Mouse (Mus musculus) induced T-regulatory cell, adult 2 months (primary cell): ENCODE measurements around the gene Dera.

Source experiments
- DNase-seq: peaks from one replicate; pipeline ENCODE4 v3.0.0-alpha.2; 2012; ENCODE audit warnings: low read depth

Gene Dera

GRCm38 (mm10) chr6:137806806-137807205, 52.5 kb downstream of the Dera start:
- DNase-seq, result no peak

DNA sequence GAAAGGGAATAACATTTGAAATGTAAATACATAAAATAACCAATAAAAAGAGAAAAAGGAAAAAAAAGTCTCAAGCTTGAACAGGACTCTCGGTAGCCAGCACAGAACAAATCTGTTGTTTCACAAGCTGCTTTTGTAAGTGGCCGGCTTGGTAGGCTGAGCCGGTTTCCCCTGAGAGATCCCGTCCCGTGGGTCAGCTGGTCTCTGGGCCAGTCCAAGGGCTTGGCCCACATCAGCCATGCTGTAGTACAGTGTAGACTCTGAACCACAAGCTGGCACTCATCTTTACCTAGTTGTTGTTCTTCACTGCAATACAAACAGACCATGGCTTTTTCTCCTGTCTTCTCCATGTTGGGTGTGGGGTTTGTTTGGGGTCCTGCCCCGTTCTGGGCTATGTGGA, 53.0 kb downstream of the Dera start:
- DNase-seq, result no peak

- DNase-seq, result no peak
These were observed 54.4 kb downstream of the Dera start for GRCm38 (mm10) chr6:137808706-137809105.

GRCm38 (mm10) chr6:137810136-137810535, 55.8 kb downstream of the Dera start:
- DNase-seq, result no peak

DNA sequence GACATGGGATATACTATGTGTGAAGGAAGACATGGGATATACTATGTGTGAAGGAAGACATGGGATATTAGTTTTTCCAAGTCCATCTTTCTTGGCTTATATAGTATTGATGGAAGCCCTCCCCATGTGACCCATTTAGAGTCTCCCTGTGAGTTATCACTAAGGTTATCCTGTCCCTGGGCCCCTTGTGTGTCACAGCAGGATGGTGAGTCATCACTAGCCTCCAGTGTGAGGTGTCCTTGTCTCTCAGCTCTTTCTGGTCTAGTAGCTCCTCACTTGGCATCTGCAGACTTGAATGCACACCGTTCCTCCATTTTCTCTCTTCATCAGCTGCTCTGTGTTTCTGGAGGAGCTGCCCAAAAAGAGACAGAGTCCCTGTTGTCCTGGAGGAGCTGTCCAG, 59.7 kb downstream of the Dera start:
- DNase-seq, result no peak

- DNase-seq, result no peak
These were observed 62.2 kb downstream of the Dera start for GRCm38 (mm10) chr6:137816508-137816907.

GRCm38 (mm10) chr6:137822550-137822949, 68.2 kb downstream of the Dera start:
- no peak for DNase-seq

DNA sequence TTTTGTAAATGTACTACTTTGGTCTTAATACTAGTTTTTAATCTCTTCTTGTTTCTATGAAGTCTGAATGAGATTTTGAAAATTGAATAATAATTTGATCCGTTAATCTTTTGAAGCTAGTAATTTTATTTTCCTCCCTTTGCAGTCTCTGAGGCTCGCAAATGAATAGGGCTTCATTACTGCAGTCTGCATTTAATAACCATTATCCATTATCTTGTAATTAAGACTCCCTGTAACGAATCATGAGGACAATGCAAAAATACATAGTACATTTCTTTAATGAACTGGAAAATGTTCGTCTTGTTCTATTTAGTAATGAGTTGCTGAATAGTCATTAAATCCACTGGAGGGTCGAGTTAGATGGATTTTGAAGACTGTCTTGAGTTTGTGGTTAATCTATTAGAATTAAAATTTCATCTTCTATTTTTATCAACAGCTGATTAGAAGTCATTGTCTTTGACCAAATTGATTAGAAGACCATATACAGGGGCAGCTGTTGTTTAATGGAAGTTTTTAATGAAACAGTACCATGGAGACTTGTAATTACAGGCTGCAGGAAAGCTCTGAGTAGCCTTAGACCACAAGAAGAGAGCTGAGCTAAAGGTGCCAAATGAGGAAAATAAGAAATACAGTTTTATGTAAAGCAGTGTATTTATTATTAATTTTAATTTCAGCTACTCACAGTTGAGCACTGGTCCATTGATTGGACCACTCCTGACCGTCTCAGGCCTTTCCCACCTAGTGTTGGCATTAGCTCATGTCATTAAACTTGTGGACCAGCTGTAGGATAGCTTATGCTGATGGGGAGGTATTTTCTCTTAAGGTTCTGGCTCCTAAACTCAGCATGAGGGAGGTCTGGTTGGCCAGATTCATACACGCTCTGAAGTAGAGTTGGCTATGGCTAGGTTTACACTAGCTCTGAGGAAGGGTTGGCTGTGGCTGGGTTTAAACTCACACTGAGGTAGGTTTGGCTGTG, 70.0 kb downstream of the Dera start:
- no peak for DNase-seq

DNA sequence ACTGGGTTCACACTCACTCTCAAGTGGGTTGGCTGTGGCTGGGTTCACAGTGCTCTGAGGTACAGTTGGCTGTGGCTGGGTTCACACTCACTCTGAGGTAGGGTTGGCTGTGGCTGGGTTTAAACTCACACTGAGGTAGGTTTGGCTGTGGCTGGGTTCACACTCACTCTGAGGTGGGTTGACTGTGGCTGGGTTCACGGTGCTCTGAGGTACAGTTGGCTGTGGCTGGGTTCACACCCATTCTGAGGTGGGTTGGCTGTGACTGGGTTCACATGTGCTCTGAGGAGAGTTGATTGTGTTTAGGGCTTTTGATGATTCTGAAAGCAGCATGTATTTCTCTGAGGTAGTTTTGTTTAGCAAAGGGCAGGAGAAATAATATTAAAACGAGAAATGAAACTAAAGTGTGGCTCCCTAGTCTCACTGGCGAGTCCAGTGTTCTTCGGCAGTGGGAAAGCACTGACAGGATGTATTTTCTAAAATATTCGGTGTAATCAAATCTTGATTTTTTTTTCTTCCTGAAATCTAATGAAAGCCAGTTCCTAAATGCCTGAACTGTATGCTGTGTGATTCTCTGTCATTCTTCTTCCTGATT, 70.8 kb downstream of the Dera start:
- DNase-seq, result no peak

GRCm38 (mm10) chr6:137829056-137829776, 74.9 kb downstream of the Dera start:
- no peak for DNase-seq

GRCm38 (mm10) chr6:137836799-137837198, 82.5 kb downstream of the Dera start:
- DNase-seq, result no peak

GRCm38 (mm10) chr6:137843337-137843736, 89.0 kb downstream of the Dera start:
- no peak for DNase-seq

GRCm38 (mm10) chr6:137857198-137858194, 103.2 kb downstream of the Dera start:
- no peak for DNase-seq

DNA sequence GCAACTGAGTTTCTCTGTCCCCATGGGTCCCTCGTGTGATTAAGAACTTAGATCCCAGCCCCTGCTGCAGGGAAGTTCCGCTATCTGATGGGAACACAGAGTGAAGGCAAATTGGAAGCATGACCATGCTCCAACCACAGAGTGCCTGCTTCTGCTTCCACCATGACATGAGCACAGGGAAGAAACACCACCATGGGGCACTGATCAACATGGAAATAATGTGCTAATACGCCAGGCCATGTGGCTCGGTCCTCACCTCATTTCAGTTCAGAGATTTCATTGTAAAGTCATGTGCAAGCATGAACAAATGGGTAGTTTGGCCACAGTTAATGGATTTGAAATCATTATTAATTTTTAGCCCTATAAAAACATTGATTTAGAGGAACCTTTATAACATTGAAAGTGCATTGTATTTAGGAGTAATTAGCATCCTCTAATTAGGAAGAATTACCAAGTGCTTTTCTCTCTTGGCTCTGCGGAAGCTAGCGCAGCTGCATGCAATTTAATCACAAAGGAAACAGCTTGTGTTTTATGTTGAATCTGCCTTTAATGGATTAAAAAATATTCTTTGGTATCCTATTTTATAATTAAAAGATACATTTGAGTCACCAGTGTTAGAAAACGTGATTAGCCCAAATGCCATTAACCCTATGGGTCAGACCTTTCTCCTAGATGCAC, 115.7 kb downstream of the Dera start:
- DNase-seq, result no peak

DNA sequence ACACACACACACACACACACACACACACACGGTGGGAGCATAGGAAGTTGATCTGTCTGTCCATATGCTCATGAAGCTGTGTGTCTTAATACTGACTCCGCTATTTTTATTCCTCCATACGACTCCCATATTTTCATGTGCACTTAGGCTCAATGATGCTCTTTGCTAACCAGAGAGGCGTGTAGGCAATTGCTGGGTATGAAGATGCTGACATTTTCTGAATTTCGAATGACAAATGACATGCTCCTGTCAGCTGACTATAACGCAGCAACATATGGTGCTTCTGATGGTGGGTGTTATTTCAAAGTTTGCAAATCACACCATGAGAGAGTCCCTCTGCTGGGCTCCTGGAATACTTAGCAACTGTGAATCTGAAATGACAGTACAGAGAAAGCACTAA, 116.3 kb downstream of the Dera start:
- no peak for DNase-seq

GRCm38 (mm10) chr6:137872055-137872735, 117.8 kb downstream of the Dera start:
- DNase-seq, result peak; percentile 13

DNA sequence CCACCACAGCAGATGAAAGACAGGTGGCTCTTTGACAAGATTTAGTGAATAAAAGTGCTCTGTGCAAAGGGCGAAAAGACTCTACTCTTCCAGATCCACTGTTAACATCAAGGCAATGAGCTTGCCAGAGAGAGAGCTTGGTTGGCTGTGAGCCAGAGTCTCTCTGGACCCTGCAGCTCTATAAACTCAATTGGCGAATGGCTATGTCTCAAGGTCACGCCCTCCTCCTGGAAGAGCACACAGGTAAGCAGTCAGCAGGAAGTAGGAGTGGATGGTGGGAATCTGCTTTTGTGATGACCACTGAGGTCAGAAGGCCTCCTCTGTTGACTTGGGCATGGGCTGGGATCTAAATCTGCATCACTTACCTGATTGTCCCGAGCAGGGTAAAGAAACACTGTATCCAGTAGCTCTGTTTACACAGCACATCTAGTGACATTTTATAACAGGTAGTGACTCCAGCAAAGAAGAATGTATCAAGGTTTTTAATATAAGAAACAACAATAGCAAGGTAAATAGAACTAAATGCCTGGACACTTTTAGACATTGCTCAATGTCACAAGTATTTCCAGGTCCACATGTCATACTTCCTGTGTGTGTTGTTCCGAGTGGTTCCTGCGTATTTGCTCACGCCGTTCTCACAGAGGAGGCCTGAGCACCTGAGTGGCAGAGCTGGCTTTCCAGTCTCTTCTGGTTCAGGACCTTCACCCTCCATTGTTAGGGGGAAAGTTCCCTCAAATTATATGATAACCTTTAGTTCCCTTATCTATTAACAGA, 120.3 kb downstream of the Dera start:
- DNase-seq, result no peak

- no peak for DNase-seq
These were observed 131.3 kb downstream of the Dera start for GRCm38 (mm10) chr6:137885644-137886043.

- no peak for DNase-seq
These were observed 132.0 kb downstream of the Dera start for GRCm38 (mm10) chr6:137886210-137886979.
